Mouse (Mus musculus) thymus, adult 18-20 months (tissue): ENCODE data around the gene Slc4a5.

Experiments used
- DNase-seq, 2 experiments: peaks; one replicate each; pipeline ENCODE4 v3.0.0; 2022; ENCODE audit warnings: mixed read lengths in 2 of 2

Gene Slc4a5

DNA sequence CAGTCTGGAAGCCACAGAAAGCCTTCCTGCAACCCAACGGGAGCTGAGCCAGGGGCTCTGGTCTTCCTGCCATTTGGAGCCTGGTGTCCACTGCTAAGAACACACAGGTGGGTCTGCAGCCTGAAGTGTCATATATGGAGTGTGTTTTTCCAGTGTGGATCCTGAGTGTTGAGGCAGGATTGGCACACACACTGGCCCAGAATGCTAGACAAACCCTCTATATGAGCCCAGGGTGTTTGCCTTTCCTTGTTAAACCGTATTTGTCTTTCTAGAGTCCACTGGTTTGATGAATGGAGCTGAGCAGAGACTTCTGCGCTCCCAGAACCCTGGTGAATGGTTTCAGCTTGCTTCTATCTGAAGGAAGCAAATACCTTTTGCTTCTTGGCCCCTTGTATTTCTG, at the start of gene Slc4a5:
TSS of gene Slc4a5 (plus strand) at position 15 of the 400 bp plus-strand sequence.
- no peak for DNase-seq

DNA sequence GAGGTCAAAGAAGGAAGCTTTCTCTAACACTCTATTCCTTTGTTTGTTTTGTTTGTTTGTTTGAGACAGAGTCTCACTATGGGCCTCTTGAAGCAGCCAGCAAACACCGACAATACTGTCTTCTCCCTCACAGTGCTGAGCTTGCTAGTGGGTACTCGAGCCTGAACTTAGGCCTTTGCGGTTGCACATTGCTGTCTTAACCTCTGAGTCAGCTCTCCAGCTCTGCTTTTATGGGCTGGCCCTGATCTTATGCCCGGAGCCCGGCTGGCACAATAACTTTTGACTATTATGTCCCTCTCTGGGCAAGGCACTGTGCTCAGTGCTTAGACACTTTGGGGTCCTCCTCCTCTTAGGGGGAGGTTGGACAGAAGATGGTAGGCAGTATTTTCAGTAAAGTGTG, 49.8 kb upstream of the Slc4a5 start:
- no peak for DNase-seq

DNA sequence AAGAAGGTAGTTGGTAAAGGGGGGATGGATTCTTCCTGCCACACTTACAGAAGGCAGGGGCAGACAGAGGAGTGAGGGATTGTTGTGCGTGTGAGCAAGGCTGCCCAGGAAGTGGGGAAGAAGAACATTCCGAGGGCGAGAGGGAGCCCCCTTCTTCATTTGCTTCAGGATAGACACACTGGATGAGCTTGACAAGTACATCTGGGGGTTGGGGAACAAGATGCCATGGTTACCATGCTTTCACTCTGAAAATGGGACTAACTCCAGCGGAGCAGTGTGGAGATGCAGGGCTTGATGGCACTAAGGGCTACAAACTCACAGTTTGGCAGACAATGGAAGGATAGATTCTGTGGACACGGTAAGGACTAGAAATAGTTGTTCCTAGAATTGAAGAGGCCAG, 48.6 kb upstream of the Slc4a5 start:
- no peak for DNase-seq

DNA sequence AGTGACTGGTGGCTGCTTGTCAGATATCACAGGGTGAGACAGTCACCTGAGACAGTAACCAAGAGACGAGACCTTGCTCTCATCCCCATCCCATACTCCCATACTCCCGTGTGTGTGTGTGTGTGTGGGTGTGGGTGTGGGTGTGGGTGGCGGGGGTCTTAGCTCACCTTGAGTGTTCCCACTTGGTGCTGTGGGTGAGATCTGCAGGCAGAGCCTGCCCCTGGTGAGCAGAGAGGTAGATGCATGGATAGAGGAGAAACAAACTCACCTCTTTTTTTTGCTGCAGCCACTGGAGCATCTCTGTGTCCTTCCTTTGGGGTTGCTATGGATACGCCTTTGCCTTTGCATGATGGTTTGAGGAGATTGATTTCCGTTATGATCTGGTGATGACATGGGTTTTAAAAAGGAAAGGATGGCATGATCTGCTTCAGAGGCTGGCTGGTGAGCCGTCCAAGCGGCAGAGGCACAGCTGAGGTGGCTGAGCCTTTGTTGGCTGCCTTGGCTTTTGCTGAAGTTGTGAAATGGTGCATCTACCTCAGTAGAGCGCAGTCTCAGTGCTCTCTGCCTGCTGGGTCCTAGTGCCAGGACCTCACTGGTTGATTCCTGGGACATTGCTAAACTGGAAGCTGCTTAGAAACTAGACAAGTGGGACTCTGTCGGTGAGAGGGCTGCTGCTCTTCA, 47.2 kb upstream of the Slc4a5 start:
- DNase-seq, result no peak

DNA sequence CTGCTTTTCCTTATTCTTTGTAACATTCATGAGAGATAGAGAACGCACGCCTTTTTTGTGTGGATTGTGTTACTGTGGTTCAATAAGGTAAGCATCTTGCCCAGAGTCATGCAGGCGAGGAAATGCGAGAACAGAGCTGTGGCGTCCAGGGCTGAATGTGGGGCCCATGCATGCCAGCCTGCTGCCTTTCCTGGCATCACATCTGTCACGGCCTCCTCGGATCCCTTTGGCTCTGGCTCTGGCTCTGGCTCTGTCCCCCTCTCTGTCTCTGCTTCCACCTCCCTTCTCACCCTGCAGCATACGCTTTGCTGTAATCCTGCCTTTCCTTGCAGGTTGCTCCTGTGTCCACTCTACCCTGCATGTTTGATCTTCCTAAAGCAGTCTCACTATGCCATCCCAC, 43.6 kb upstream of the Slc4a5 start:
- DNase-seq, result no peak

DNA sequence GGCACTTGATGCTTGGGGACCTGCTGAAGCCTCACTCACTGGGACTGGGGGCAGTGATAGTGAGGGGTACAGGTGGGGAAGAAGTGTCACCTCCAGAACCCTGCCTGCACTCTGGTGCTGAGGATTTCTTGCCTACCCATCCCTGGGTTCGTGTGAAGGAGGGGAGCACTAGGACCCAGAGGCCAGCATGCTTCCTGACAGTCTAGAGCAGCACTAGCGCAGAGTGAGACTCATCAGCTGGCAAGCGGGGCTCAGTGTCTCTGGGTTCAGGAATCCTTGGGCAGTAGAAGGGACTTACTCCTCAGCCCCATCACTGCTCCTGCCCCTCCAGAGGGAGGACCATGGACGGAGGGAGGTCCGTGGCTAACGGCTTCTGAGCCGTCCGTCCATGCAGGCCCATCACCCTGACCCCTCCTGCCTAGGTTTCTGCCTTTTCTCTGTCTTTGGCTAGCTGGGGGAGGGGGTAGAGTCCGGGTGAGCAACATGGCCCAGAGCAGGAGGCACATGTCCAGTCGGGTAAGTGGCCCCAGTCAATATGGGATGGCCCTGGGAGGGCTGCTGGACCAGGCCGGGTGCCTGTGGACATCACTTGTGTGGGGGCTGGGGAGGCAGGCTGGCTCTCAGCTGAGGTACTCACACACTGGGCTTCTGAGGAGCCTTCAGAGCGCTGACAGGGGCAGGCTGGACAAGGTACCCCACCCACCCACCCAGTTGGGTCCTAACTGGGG, 40.1 kb upstream of the Slc4a5 start:
- no peak for DNase-seq

DNA sequence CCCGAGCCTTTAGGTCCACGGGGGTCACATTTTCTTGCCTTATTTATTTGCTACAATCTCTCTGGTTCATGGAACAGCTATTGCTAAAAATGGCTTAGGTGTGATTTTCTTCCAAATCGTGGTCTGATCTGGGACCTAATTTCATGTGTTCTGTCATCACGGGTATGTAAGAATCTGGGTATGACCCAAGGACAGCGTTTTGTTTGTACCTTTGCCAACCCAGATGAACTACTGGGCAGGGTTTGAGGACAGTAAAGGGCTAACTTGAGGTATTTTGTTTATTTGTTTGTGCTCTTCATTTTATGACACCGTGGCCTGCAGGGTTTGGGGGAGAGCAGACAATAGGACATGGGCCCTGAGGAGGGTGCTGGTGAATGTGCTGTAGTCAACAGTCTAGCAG, 39.0 kb upstream of the Slc4a5 start:
- DNase-seq, result no peak

DNA sequence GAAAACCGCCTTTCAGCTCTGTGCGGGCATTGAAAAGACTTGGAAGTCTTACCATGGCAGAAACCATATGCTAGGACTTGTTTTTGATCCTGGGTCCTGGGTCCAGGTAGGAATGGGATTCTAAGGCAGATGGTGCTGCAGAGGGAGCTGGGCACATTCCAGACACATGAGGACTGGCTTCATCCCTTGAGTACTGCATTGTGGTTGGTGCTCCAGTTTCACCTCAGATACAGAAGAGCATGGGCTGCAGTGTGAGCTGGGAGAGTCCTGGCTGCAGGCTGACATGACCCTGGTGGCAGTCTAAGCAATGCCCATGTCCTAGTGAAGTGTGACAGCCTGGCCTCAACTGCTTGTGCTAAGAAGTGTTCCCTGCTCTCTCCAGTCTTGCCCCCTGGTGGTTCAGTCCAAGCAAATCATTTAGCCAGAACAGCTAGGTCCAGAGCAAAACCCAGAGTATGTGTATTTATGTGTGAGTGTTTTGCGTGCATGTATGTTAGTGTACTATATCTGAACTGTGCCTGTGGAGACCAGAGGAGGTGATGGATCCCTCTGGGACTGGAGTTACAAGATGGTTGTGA, 34.7 kb upstream of the Slc4a5 start:
- no peak for DNase-seq

DNA sequence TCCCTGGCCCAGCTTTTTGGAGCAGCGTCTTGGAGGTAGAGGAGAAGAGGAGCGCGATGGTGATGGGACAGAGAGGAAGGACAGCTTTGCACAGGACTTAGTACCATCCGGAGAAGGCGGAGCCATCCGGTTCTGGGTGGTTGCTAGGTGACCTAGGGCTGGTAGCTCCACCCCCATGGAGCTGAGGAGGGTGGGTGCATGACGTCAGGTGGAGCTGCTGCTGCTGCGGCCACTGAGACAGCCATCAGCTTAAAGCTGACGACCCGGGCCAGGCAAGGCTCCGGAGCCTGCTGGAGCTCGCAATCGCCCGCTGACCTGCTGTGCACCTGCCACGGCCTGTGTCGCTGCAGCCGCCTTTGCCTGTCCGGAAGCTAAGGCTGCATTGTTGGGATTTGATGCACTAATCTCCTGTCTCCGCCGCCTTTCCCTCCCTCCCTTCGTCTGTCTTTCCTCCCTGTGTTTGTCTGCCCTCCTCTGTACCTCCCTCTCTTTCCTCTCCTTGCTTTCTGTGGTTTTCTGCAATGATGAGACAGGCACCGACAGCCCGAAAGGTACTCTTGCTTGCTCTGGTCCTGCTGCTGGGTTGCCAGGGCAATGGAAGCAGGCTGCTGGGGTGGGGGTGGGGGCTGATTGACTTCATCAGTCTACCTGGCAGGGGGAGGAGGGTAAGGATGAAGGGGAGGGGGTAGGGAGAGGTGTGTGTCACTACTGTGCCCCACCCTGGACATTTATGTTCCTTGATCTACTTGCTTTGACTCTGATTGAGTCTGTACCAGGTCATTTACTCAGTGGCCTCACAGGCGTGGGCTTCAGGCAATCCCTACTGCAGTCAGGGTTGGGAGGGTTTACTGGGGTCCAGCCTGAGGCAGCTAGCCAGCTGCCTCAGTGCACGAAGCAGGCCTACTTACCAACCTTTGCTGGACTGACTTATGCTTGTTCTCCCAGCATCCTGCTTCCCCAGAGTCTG, 33.5 kb upstream of the Slc4a5 start:
- peak in 1 of 2 experiments; percentile 48 for DNase-seq

DNA sequence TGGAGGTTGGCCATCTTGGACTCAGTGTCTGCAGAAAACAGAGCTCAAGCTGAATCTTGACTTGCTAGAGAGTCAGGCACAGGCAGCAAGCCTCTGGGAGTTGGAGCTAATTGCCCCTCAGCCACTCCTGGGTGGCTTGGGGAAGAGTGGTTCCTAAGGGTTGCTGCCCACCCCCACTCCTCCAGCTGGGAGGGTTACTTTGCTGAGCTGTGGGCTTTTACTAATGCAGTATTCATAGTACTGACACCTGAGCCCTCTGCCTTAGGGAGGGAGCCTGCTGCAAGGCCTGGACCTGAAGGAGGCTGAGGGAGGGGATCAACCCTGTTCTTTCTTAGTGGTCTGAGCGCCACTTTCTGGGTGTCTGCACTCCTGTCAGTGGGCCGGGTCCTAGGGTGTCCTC, 32.7 kb upstream of the Slc4a5 start:
- no peak for DNase-seq

DNA sequence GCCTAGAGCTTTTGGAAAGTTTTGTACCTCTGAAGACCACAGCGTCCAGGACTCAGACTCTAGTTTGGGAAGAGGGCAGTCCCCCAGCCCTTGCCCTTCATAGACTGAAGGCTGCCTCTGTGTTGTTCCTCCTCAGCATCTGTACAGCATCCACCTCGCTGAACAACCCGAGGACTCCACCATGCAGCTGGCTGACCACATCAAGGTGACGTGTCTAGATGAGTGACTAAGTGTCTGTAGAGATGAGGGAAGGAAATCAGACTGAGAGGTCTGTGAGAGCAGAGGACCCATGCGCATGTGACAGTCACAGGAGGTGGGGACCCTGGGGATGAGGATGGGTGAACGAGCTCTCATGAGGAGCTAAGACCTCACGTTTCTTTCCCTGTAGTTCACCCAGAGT, 26.1 kb upstream of the Slc4a5 start:
- DNase-seq, result no peak

DNA sequence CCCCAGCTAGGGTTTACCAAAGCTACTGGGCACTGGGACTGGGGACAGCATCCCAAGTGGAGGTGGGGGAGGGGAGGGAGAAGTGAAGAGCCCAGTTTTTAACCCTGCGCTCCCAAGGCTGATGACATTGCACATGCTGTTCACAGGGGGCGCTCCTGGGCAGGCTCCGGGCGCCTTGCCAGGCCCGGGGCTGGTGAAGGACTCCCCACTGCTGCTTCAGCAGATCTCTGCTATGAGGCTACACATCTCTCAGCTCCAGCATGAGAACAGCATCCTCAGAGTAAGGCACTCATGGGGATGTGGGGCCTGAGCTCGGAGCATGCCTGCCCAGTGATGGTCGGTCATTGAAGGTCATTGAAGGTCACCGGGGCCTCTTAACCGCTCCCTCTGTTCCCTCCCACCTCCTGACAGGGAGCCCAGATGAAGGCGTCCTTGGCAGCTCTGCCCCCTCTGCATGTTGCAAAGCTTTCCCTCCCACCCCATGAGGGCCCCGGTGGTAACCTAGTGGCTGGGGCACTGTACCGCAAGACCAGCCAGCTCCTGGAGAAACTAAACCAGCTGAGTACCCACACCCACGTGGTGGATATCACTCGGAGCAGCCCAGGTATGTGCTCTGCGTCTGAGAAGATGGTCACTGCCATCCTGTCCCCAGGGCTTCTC, 22.2 kb upstream of the Slc4a5 start:
- no peak for DNase-seq

DNA sequence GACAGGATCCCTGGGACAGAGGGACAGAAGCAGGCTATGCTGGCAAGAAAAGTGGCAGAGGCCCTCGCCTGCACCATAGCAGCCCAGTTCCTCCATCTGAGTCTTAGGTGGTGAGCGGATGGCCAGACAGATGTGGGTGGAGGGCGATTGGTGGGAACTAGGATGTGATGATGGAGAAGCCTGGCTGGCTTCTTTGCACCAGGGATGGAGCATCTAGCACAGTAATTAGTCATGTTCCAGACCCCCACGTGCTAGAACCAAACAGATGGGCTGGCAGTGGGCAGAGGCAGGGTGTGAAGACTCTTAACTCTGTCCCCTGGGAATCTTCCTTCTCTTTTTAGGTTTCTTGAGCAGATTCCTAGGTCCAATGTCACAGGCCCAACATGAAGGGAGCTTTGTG, 16.3 kb upstream of the Slc4a5 start:
- no peak for DNase-seq

DNA sequence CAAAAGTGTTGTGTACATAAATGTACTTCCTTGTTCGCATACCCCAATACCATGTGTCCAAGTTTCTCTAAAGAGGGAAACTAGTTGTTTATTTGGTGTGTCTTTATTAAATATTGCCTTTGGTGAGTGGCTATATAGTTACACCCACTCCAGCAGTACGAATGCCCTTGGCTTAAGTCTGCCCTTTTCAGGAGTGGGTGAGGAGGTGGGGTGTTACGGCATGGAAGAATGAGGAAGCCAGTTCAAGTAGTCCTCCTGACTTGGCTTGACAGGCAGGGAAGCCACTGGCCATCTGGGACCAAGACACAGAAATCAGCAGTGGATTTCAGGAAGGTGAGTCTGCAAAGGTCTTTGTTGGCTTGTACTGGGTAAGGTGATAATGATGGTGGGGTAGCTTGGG, 13.8 kb upstream of the Slc4a5 start:
- DNase-seq, result no peak

DNA sequence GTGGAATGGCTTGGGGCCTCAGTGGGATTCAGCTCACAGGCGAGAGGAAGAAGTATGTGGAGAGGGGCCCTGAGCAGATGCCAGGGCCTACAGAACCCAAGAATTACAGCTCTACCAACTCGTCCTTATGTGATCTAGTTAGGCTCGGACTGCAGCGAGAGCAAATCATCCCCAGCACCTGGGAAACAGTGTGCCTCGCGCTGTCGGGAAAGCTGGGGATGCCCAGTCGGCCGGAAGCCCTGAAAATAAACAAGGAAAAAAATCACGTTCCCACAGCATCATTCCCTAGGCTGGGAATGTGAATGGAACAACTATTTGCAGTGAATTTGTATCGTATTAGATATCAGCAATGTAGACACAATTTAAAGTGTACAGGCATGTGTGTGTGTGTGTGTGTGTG, 13.3 kb upstream of the Slc4a5 start:
- DNase-seq, result no peak

DNA sequence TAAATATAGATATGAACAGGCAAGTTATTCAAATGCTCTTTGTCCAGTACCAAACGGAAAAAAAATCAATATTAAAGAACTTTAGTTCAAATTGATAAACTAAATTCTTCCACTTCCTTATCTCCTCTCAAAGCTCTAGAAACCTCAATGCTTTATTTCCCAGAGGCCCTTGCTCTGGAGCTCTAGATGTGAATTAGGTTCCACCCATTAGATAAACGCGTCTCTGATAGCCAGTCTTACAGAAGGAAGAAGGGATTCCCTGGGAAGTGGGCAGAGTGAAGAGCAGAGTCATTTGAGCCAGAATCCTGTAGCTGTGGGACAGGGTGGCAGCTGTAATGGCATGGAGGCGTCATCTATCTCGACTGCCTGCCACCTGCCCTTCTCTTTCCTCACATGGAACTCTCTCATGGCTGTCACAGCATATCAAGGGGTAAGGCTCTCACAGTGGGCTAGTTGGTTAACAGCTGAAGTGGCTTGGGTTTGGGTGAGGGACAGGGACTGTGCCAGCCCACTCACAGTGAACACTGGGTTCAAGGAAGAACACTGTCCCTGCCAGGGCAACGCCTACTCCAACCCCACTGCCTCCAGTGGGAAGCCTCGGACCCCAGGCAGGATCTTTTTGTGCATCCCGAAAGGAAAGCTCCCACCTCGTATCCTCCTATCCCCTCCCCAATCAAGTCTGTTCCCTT, 12.1 kb upstream of the Slc4a5 start:
- DNase-seq, result no peak

DNA sequence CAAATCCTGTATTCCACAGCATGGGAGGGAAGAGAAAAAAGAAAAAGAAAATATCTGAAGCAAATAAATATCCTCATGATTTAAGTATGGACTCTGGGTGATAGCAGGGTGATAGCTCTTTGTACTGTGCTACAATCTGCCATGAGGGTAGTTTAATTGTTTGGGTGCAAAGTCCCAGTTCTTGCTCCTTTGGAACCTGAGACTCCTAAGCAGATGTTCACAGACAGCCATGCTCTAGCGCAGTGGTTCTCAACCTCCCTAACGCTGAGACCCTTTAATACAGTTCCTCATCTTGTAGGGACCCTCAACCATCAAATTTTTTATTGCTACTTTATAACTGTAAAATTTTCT, 11.6 kb upstream of the Slc4a5 start:
- DNase-seq, result no peak

DNA sequence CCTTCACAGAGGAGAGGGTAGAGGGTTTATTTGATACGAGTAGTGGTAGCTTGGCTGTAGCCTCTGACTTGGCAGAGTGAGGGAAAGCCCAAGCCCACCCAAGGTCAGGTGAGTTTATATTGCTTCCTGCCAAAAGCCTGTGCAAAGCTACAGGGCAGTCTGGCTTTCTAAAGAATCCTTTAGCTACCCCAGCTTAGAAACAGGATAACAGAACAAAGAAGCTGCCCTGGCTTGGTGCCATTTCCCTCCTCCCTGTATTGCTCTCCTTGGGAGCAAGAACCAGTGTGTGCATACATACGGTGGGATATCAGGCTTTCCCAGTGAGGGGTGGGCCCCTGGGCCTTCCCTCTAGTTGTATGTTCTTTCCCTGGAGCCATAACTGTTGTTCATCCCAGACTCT, 9.1 kb upstream of the Slc4a5 start:
- no peak for DNase-seq

DNA sequence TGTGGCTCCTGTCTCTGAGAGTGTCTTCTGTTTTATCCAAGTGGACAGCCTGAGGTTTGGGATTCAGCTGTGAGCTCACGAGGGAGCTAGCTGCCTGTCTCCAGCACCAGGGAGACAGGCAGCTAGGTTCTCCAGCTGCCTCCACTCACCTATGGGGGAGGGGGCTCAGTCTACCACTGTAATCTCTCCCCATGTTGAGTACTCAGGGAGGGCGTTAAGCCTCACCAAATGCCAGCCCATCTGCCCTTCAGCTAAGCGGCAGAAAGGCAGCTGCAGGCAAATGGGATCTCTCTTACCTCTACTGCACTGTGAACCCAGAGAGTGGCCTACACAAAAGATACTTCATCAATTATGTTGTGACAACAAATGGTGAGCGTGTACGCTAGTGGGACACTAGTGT, 8.1 kb upstream of the Slc4a5 start:
- no peak for DNase-seq

DNA sequence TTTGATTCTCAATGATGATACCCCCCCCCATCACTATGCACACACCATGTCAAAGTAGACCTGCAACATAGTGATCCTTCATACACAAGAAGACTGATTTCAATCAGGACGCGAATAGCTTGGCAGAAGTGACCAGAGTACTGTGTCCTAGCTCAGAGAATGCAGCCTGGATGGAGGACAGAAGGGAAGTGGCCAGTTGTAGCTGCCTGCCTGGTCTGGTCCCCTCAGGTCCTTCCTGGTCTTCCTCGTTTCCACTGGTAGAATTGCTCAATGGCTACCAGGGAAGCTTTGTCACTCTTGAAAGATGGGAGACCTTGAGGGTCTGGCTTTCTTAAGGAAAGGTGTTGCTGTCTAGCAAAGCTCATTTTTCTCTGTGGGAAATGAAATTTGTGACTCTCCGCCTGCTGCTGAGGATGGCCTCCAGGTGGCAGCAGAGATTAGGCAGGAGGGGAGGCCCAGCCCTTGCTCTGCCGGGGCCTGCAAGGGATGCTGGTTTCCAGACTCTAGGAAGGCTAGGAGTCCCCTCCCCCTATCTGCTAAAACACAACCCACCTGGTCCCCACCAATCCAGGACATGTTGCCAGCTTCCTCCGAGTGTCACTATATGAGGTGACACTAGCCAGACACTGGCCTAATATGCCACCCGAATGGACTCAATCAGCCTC, 4.5 kb upstream of the Slc4a5 start:
- DNase-seq, result no peak

DNA sequence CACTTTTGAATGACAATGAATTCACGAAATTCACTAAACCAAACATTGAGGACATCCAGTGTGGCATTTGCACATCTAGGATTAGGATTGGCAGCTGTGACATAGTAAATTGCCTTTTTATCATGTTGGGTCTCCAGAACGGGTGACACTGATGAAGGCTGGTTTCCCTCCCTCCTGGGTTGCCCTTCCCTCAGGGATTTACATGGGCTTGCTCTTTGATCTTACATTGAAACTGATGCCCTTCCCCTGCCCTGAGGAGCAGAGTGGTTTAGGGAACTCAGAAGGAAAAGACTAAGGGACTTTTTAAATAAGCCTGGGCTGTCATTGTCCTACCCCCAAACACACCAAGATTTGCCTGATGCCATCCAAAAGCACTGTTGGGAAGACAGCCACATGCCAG, 11.9 kb downstream of the Slc4a5 start:
- DNase-seq, result no peak

DNA sequence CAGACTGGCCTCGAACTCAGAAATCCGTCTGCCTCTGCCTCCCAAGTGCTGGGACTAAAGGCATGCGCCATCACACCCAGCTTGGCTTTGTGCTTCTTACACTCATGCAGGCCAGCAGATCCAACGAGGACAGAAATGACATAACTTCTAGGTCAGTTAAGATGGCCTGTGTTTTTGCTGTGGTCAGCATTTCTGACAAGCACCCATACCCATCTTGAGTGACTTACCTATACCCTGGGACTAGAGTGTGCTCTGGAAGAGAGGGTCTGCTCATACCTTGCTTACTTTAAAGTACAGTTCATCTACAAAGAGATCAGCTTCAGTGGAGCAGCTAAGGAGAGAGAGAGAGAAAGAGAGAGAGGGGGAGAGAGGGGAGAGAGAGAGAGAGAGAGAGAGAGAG, 13.7 kb downstream of the Slc4a5 start:
- DNase-seq, result no peak
